Mouse (Mus musculus): ENCODE data around the gene Gltp.

Gene Gltp

GRCm38 (mm10) chr5:114702403-114703392 is 11.9 kb upstream of the Gltp start:
- in situ Hi-C loops (cut with MboI) = no loop called here

GRCm38 (mm10) chr5:114699015-114699414 is 8.2 kb upstream of the Gltp start:
- in situ Hi-C loops (cut with MboI) = no loop called here

GRCm38 (mm10) chr5:114698044-114698746 is 7.4 kb upstream of the Gltp start:
- in situ Hi-C loops (cut with MboI) = no loop called here

- in situ Hi-C loops (cut with MboI) = no loop called here
Observed at GRCm38 (mm10) chr5:114696939-114697338, 6.2 kb upstream of the Gltp start.

GRCm38 (mm10) chr5:114695775-114696174 is 5.0 kb upstream of the Gltp start:
- in situ Hi-C loops (cut with MboI) = no loop called here

GRCm38 (mm10) chr5:114689700-114690366 is 951 bp downstream of the Gltp start:
- in situ Hi-C loops (cut with MboI) = no loop called here

GRCm38 (mm10) chr5:114688703-114689102 is 2.1 kb downstream of the Gltp start:
- in situ Hi-C loops (cut with MboI) = no loop called here

GRCm38 (mm10) chr5:114687901-114688300 is 2.9 kb downstream of the Gltp start:
- in situ Hi-C loops (cut with MboI) = no loop called here

- in situ Hi-C loops (cut with MboI) = no loop called here
Observed at GRCm38 (mm10) chr5:114686726-114687210, 4.0 kb downstream of the Gltp start.

GRCm38 (mm10) chr5:114685986-114686385 is 4.8 kb downstream of the Gltp start:
- in situ Hi-C loops (cut with MboI) = no loop called here

GRCm38 (mm10) chr5:114681717-114682116 is 9.1 kb downstream of the Gltp start:
- in situ Hi-C loops (cut with MboI) = no loop called here

GRCm38 (mm10) chr5:114680676-114681285 is 10.0 kb downstream of the Gltp start:
- in situ Hi-C loops (cut with MboI) = no loop called here

GRCm38 (mm10) chr5:114679841-114680591 is 10.8 kb downstream of the Gltp start:
- in situ Hi-C loops (cut with MboI) = no loop called here

GRCm38 (mm10) chr5:114674594-114674993 is 16.2 kb downstream of the Gltp start:
- in situ Hi-C loops (cut with MboI) = no loop called here

- in situ Hi-C loops (cut with MboI) = no loop called here
Observed at GRCm38 (mm10) chr5:114673114-114673513, 17.7 kb downstream of the Gltp start.

GRCm38 (mm10) chr5:114669014-114669413 is 21.8 kb downstream of the Gltp start:
- in situ Hi-C loops (cut with MboI) = no loop called here

- in situ Hi-C loops (cut with MboI) = no loop called here
Observed at GRCm38 (mm10) chr5:114667228-114667856, 23.4 kb downstream of the Gltp start.

GRCm38 (mm10) chr5:114666659-114667058 is 24.1 kb downstream of the Gltp start:
- in situ Hi-C loops (cut with MboI) = no loop called here

GRCm38 (mm10) chr5:114664750-114665149 is 26.0 kb downstream of the Gltp start:
- in situ Hi-C loops (cut with MboI) = no loop called here

- in situ Hi-C loops (cut with MboI) = no loop called here
Observed at GRCm38 (mm10) chr5:114664139-114664538, 26.6 kb downstream of the Gltp start.
